Mouse (Mus musculus): ENCODE data around the gene Zc3h8. TPM values are rescaled to one million over a fixed set of nuclear protein-coding genes. Genes with fewer than 3 reads are reported as not detected.

The Zc3h8 gene
- total and polyA plus RNA-seq, 3 experiments = 5.8 to 6.5 TPM; not detected in 1

DNA sequence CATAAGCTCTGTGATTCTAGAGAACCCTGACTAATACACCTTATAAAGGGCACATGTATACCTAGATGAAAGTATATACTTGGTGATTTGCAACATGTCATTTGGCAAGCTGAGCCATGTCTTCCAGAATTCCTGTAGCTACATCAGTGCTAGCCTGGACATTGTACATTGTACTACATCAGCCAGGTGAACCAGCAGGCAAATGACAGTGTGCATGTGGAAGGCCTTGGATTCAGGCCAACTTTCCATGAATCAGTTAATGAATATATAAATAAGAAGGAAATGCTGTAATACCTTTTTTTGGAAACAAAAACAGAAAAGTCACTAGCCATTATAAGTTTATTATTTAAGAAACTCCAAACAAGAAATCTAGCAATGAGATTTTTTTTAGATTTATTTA, 10.3 kb upstream of the Zc3h8 start:
- Histone ChIP-seq H3K27ac (ENCODE audit: control insufficient read depth, low read depth, low read length) (no peak overlapping the region), H3K27me3 (ENCODE audit: control insufficient read depth in 1 of 2, insufficient read depth in 2 of 2, low read length in 2 of 2) (peaks cover 0 to 2% of the 10 kb centered on the region in 2 experiments; a peak in 2 of 4 replicates), H3K79me2 (ENCODE audit: control insufficient read depth, insufficient read depth, low read length, poor library complexity) (no peaks in the 10 kb centered on the region), H3K36me3 (ENCODE audit: control insufficient read depth in 1 of 2, insufficient read depth in 2 of 2, low read length in 2 of 2) (no peaks in the 10 kb centered on the region), H3K9ac (ENCODE audit: control insufficient read depth, low read depth, low read length, poor library complexity, severe bottlenecking) (no peak overlapping the region), H3K4me3 (ENCODE audit: control insufficient read depth in 1 of 2, insufficient read depth in 1 of 2, low read depth in 2 of 2, low read length in 2 of 2) (no peak overlapping the region), H3K4me1 (ENCODE audit: control insufficient read depth in 1 of 2, insufficient read depth in 2 of 2, low read length in 2 of 2) (no peaks in the 10 kb centered on the region), H3K9me3 (replicated peaks; ENCODE audit: insufficient read depth, low read length) (no peaks in the 10 kb centered on the region)
- DNase-seq (ENCODE audit: low read depth, low spot score) = no peak
- TF ChIP-seq JUND (IDR thresholded peaks at IDR 0.05; ENCODE audit: low read depth, low read length) = no peak
- no peak for TF ChIP-seq ETS1 (IDR thresholded peaks at IDR 0.05; ENCODE audit: low read depth, low read length)
- no peak for TF ChIP-seq POLR2A (IDR thresholded peaks at IDR 0.05; ENCODE audit: control insufficient read depth in 1 of 2, insufficient read depth in 1 of 2, low read depth in 1 of 2, low read length in 2 of 2, poor library complexity in 1 of 2)
- no peak for TF ChIP-seq NELFE (IDR thresholded peaks at IDR 0.05; ENCODE audit: low read depth, low read length)
- TF ChIP-seq GABPA (IDR thresholded peaks at IDR 0.05; ENCODE audit: low read depth, low read length) = no peak
- TF ChIP-seq MAZ (IDR thresholded peaks at IDR 0.05; ENCODE audit: low read depth, low read length) = no peak
- TF ChIP-seq CHD2 (IDR thresholded peaks at IDR 0.05; ENCODE audit: low read length) = no peak
- no peak for TF ChIP-seq NRF1 (IDR thresholded peaks at IDR 0.05; ENCODE audit: insufficient read depth, low read depth, low read length, poor library complexity, severe bottlenecking)
- TF ChIP-seq MAX (IDR thresholded peaks at IDR 0.05; ENCODE audit: low read length) = no peak
- no peak for TF ChIP-seq SIN3A (IDR thresholded peaks at IDR 0.05; ENCODE audit: low read length)
- no peak for TF ChIP-seq POLR2AphosphoS5 (IDR thresholded peaks at IDR 0.05; ENCODE audit: borderline replicate concordance, low read depth, low read length)
- TF ChIP-seq USF2 (IDR thresholded peaks at IDR 0.05; ENCODE audit: borderline replicate concordance in 1 of 2, insufficient read depth in 1 of 2, low read depth in 1 of 2, low read length in 2 of 2) = no peak
- TF ChIP-seq EP300 (IDR thresholded peaks at IDR 0.05; ENCODE audit: low read depth in 1 of 2, low read length in 2 of 2) = no peak
- no peak for TF ChIP-seq TAL1 (IDR thresholded peaks at IDR 0.05; ENCODE audit: low read length)
- TF ChIP-seq HCFC1 (IDR thresholded peaks at IDR 0.05; ENCODE audit: low read depth, low read length) = no peak
- no peak for TF ChIP-seq ZC3H11A (IDR thresholded peaks at IDR 0.05; ENCODE audit: low read depth, low read length)
- no peak for TF ChIP-seq MAFK (IDR thresholded peaks at IDR 0.05; ENCODE audit: borderline replicate concordance, low read depth, low read length)
- TF ChIP-seq POLR2AphosphoS2 (IDR thresholded peaks at IDR 0.05; ENCODE audit: low read length) = no peak

DNA sequence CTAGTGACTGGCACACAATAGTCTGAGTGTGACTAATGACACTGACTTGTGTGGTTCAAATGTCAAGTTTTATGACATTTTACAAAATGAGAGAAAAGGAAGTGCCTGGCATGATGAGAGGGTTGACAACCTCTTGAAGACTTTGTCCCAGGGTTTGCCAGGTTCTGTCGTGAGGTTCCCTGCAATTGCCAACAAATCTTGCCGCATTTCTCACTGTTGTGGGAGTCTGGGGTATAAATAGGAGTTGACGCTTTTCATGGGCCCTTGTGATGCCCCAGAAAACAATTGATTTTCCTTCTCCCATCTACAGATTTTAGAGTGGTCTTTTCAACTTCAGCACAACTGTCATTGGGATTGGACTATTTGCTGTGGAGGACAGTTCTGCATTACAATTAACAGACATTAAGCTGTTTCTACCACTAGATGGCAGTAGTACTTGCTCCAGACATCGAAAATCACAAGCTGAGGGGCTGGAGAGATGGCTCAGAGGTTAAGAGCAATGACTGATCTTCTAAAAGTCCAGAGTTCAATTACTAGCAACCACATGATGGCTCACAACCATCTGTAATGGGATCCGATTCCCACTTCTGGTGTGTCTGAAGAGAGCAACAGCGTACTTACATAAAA, 4.2 kb upstream of the Zc3h8 start:
- TF ChIP-seq ZMIZ1 (IDR thresholded peaks at IDR 0.05; ENCODE audit: low read depth, low read length) (no peak), CTCF (IDR thresholded peaks at IDR 0.05 in 2 of 3, conservative IDR thresholded peaks at IDR 0.05 in 1 of 3; ENCODE audit: control insufficient read depth in 1 of 3, insufficient read depth in 1 of 3, low read depth in 2 of 3, low read length in 3 of 3, poor library complexity in 1 of 3, severe bottlenecking in 1 of 3) (peak in 2 of 3 experiments; percentile 48 to 69; a peak in 4 of 6 replicates), RAD21 (IDR thresholded peaks at IDR 0.05; ENCODE audit: low read depth, low read length) (peak; percentile 72), SMC3 (IDR thresholded peaks at IDR 0.05; ENCODE audit: low read depth, low read length) (peak; percentile 83), ZC3H11A (IDR thresholded peaks at IDR 0.05; ENCODE audit: low read depth, low read length) (peak; percentile 73)
- Histone ChIP-seq H3K27ac (ENCODE audit: control insufficient read depth, low read depth, low read length) (no peak overlapping the region), H3K79me2 (ENCODE audit: control insufficient read depth, insufficient read depth, low read length, poor library complexity) (no peaks in the 10 kb centered on the region), H3K27me3 (ENCODE audit: control insufficient read depth in 1 of 2, insufficient read depth in 2 of 2, low read length in 2 of 2) (peaks cover 0 to 2% of the 10 kb centered on the region in 2 experiments; a peak in 2 of 4 replicates), H3K9me3 (replicated peaks; ENCODE audit: insufficient read depth, low read length) (no peaks in the 10 kb centered on the region), H3K9ac (ENCODE audit: control insufficient read depth, low read depth, low read length, poor library complexity, severe bottlenecking) (no peak overlapping the region), H3K4me3 (ENCODE audit: control insufficient read depth in 1 of 2, insufficient read depth in 1 of 2, low read depth in 2 of 2, low read length in 2 of 2) (no peak overlapping the region), H3K36me3 (ENCODE audit: control insufficient read depth in 1 of 2, insufficient read depth in 2 of 2, low read length in 2 of 2) (no peaks in the 10 kb centered on the region), H3K4me1 (ENCODE audit: control insufficient read depth in 1 of 2, insufficient read depth in 2 of 2, low read length in 2 of 2) (no peaks in the 10 kb centered on the region)
- DNase-seq (ENCODE audit: low read depth, low spot score) = peak; percentile 77
